Mouse (Mus musculus) liver, embryonic 12.5 days (tissue): ENCODE measurements around the gene Med13l. TPM values are rescaled to one million over a fixed set of nuclear protein-coding genes. Genes with fewer than 3 reads are reported as not detected.
A peak's percentile ranks its signal among the peaks of the same experiment; 100 is the strongest.

Experiments used
- ATAC-seq: fragments of 200-750 bp; cut with Nextera tagmentation; 2 replicates; pipeline ENCODE4 v1.8.0; 2017; ENCODE audit warnings: moderate number of reproducible peaks, mild to moderate bottlenecking, moderate library complexity
- H3K27ac ChIP-seq: fragments of 300-500 bp; sonication (generic); 2 replicates; pipeline ENCODE4 v1.5.1; 2016; ENCODE audit warnings: mild to moderate bottlenecking
- H3K27me3 ChIP-seq: fragments of 300-500 bp; sonication (generic); replicated peaks from 2 replicates; pipeline ENCODE4 v1.6.1; 2016; ENCODE audit warnings: mild to moderate bottlenecking, moderate library complexity
- H3K36me3 ChIP-seq: fragments of 300-500 bp; sonication (generic); 2 replicates; pipeline ENCODE4 v1.6.1; 2016; ENCODE audit warnings: mild to moderate bottlenecking, moderate library complexity
- H3K4me1 ChIP-seq: fragments of 300-500 bp; sonication (generic); 2 replicates; pipeline ENCODE4 v1.6.1; 2016
- H3K4me2 ChIP-seq: fragments of 300-500 bp; sonication (generic); 2 replicates; pipeline ENCODE4 v1.6.1; 2016; ENCODE audit warnings: mild to moderate bottlenecking, moderate library complexity
- H3K4me3 ChIP-seq: fragments of 300-500 bp; sonication (generic); 2 replicates; pipeline ENCODE4 v1.5.1; 2016; ENCODE audit warnings: mild to moderate bottlenecking, moderate library complexity
- H3K9ac ChIP-seq: fragments of 300-500 bp; sonication (generic); 2 replicates; pipeline ENCODE4 v1.6.1; 2016; ENCODE audit warnings: mild to moderate bottlenecking, moderate library complexity
- H3K9me3 ChIP-seq: fragments of 300-500 bp; sonication (generic); replicated peaks from 2 replicates; pipeline ENCODE4 v1.6.1; 2016; ENCODE audit warnings: mild to moderate bottlenecking, moderate library complexity
- WGBS: fragments of 180-500 bp; shearing (Covaris S2); methylation state at CpG from one replicate; pipeline ENCODE4 v1.1.7; 2016; ENCODE audit not compliant: insufficient replicate concordance; 5-methylcytosine and 5-hydroxymethylcytosine counted together
- polyA plus RNA-seq: library from polyadenylated mRNA; unstranded; fragments of >200 nt; fragmentation: Nextera tagmentation; extraction: Ambion mirVana; gene quantifications from 2 replicates; pipeline ENCODE4 v1.2.1, GENCODE M21; 2016

The Med13l gene
- polyA plus RNA-seq, 1 experiment from 2014 or later, result 13.0 TPM

DNA sequence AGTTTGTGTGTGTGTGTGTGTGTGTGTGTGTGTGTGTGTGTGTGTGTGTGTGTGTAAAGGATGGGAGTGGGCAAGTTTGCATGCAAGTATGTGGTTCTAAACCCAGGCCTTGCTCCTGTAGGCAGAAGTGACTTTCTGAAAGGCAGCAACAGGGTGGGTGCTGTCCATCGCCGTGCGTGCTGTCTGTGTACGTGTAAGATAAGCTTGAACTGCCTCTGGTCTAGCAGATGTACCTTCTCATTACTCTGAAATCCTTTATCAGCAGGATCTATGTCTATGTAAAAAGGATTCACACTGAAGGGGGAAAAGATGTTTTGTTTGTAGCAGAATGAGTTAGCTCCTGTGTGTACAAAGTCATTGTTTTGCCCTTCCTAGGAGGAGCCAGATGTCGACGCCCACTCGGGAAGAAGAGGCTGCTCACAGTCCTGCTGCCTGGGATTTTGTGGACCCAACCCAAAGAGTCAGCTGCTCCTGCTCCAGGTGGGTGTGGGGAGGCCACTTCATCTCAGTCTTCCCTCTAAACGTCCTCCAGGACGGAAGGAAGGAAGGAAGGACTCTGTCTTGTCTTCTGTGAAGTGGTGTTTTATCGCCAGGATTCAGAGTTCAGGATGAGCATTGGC lies 165.5 kb downstream of the Med13l start:
- no peaks in the 10 kb centered on the region for H3K9me3 ChIP-seq
- 50% methylated on average over 10 of the region's 10 CpGs for WGBS
- peaks cover 23% of the 10 kb centered on the region for H3K4me1 ChIP-seq
- H3K27me3 ChIP-seq, result no peaks in the 10 kb centered on the region
- ATAC-seq, result peak; percentile 91
- H3K27ac ChIP-seq, result peak overlapping the region; percentile 27; the same call in 1 of the 2 replicates
- peak overlapping the region; percentile 24; the same call in 1 of the 2 replicates for H3K9ac ChIP-seq
- no peak overlapping the region for H3K4me3 ChIP-seq
- H3K4me2 ChIP-seq, result peak overlapping the region; percentile 38
- peaks cover 96% of the 10 kb centered on the region for H3K36me3 ChIP-seq

DNA sequence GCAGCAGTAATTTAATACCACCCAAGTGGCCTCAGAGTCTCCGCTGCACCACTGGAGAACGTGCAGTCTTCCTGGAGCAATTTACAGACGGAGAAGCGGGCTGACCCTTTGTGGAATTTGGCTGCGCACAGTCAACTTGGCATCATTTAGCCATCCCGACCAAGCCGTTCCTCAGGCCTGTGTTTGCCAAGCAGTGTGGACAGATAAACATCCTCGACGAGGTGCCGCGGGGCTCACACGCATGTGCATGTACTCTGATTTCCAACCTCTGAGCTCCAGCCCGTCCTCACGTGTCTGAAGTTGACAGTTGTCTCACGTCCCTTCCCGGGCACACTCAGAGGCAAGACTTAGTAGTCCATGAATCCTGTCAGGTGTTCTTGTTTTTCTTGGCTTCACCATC lies 166.9 kb downstream of the Med13l start:
- ATAC-seq, result no peak
- Histone ChIP-seq H3K27me3 (no peaks in the 10 kb centered on the region), H3K4me3 (no peak overlapping the region), H3K36me3 (peaks cover 96% of the 10 kb centered on the region), H3K4me1 (peaks cover 23% of the 10 kb centered on the region), H3K4me2 (no peak overlapping the region), H3K9ac (no peak overlapping the region), H3K9me3 (no peaks in the 10 kb centered on the region), H3K27ac (no peak overlapping the region)
- WGBS, result 93% methylated on average over 16 of the region's 16 CpGs

DNA sequence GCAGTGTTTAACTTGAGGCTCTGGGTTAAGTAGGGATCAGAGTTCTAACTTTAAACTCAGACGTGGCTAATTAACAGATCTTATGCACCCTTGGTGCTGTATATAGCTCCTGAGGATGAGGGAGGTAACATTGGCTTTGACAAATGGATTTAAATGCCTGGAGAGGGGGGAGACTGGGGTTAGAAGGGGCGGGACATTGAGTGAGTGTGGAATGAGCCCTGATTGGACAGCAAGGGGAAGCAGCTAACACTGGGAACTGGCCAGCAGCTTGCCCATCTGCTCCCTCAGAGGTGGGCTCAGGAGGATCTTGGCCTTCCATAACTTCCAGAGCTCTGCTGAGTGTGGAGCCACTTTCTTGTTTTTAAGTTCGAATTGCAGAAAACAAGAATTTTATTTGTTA lies 171.7 kb downstream of the Med13l start:
- H3K27ac ChIP-seq, result no peak overlapping the region
- H3K9me3 ChIP-seq, result no peaks in the 10 kb centered on the region
- no peak overlapping the region for H3K4me3 ChIP-seq
- no peaks in the 10 kb centered on the region for H3K4me1 ChIP-seq
- no peak overlapping the region for H3K4me2 ChIP-seq
- 71% methylated on average over 3 of the region's 3 CpGs for WGBS
- ATAC-seq, result no peak
- peaks cover 98% of the 10 kb centered on the region for H3K36me3 ChIP-seq
- no peaks in the 10 kb centered on the region for H3K27me3 ChIP-seq
- no peak overlapping the region for H3K9ac ChIP-seq

DNA sequence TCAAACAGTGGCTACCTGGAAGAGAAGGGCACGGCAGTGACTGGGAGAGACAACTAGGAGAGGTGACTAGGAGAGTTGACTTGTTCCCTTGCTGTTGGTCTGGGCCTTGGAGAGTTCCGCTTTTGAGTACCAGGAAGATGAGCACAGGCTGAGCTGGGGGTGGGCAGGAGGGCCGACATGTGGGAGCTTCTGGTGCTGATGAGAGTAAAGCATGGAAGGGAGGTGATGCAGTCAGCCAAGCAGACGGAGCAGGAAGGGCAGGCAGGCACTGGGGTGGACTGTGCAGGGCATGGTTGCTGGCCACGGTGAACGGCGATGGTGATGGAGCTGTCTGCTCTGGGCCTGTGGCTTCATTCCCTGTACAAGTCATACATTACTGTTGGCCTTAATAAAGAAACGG lies 172.2 kb downstream of the Med13l start:
- WGBS, result 91% methylated on average over 8 of the region's 8 CpGs
- Histone ChIP-seq H3K36me3 (peaks cover 98% of the 10 kb centered on the region), H3K4me1 (no peaks in the 10 kb centered on the region), H3K9ac (no peak overlapping the region), H3K4me3 (no peak overlapping the region), H3K4me2 (no peak overlapping the region), H3K27me3 (no peaks in the 10 kb centered on the region), H3K27ac (no peak overlapping the region), H3K9me3 (no peaks in the 10 kb centered on the region)
- ATAC-seq, result no peak

DNA sequence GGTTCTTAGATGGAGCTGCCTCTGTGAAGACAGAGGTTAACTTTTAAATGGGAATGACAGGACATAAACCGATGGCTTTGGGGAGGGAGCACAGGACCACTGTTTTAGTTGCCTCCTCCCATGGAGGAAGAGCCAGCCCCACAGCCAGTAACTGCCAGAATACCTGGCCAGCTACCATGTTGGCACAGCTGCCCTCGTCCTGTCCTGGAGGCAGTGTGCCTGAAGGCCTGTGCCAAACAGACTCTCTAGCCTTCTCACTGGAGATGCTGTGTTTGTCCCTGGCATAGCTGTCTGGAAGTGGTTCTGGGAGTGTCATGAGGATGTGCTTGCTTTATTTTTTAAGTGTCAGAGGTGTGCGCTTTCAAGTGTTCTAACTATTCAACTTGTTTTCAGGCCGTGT lies 173.1 kb downstream of the Med13l start:
- Histone ChIP-seq H3K27ac (no peak overlapping the region), H3K9ac (no peak overlapping the region), H3K4me1 (no peaks in the 10 kb centered on the region), H3K4me3 (no peak overlapping the region), H3K36me3 (peaks cover 98% of the 10 kb centered on the region), H3K27me3 (no peaks in the 10 kb centered on the region), H3K4me2 (no peak overlapping the region), H3K9me3 (no peaks in the 10 kb centered on the region)
- no peak for ATAC-seq
- 88% methylated on average over 4 of the region's 4 CpGs for WGBS

DNA sequence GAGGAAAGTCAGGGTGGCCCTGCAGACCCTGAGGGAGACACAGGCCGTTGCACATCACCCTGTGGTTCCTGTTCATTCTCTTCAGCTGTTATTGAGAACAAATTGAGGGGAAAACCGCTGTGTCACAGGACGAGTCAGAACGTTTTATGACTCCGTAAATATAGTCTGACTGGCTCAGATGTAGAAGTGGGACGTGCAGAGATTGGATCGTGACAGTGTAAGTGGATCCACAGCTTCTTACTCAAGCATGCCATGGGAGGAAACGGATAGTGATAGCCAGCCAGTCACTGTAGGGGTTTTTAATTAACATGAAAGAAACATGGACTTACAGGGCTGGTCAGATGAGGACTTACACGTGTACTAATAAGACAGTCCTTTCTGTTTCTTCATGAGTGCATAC lies 174.0 kb downstream of the Med13l start:
- H3K9ac ChIP-seq, result no peak overlapping the region
- H3K4me3 ChIP-seq, result no peak overlapping the region
- H3K27me3 ChIP-seq, result no peaks in the 10 kb centered on the region
- H3K4me2 ChIP-seq, result no peak overlapping the region
- no peaks in the 10 kb centered on the region for H3K9me3 ChIP-seq
- H3K27ac ChIP-seq, result no peak overlapping the region
- H3K36me3 ChIP-seq, result peaks cover 98% of the 10 kb centered on the region
- H3K4me1 ChIP-seq, result no peaks in the 10 kb centered on the region
- 85% methylated on average over 9 of the region's 9 CpGs for WGBS
- no peak for ATAC-seq

DNA sequence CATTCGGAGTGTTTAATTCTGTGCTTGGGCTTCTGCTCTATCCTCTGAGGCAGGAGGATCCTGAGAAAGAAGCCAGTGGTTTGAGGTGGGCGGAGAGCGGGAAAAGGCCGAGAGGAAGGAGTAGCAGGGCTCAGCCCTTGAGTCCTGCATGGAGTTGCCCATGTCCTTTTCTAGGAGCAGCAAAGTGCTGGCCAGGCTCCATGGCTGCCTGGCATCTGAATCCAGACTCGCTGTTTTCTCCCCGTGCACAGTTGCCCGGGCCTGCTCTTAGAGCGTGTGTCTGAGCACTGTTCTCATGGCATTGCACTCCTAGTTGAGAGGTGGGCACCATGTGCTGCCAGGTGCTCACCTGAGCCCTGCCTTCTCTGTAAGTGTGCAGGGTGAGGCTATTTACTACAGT lies 175.3 kb downstream of the Med13l start:
- no peaks in the 10 kb centered on the region for H3K4me1 ChIP-seq
- H3K9ac ChIP-seq, result no peak overlapping the region
- H3K27ac ChIP-seq, result no peak overlapping the region
- H3K36me3 ChIP-seq, result peaks cover 98% of the 10 kb centered on the region
- whole genome bisulfite sequencing, result 90% methylated on average over 8 of the region's 8 CpGs
- no peak overlapping the region for H3K4me2 ChIP-seq
- no peaks in the 10 kb centered on the region for H3K27me3 ChIP-seq
- no peak for ATAC-seq
- no peak overlapping the region for H3K4me3 ChIP-seq
- no peaks in the 10 kb centered on the region for H3K9me3 ChIP-seq

DNA sequence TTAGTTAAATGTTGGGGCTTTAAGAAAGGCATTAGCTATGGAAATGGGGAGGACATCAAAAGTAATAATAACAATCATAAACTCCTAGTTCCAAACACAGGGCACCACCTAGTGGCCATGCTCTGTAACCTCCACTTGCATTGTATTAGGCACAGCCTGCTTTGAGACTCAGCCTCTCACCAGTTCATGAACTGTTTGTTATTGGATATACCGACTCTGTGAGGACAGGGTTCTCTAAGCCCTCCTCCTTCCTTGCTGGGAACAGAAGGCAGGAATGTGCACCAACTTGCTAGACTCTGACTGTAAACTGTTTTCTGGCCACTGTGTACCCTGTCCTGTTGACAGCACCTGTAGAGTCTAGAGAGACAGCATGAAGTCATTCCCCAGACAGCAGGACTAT lies 177.1 kb downstream of the Med13l start:
- no peaks in the 10 kb centered on the region for H3K27me3 ChIP-seq
- no peaks in the 10 kb centered on the region for H3K9me3 ChIP-seq
- H3K27ac ChIP-seq, result no peak overlapping the region
- H3K4me2 ChIP-seq, result no peak overlapping the region
- 48% methylated on average over 1 of the region's 1 CpGs for WGBS
- peaks cover 99% of the 10 kb centered on the region for H3K36me3 ChIP-seq
- no peaks in the 10 kb centered on the region for H3K4me1 ChIP-seq
- ATAC-seq, result no peak
- H3K4me3 ChIP-seq, result no peak overlapping the region
- no peak overlapping the region for H3K9ac ChIP-seq

DNA sequence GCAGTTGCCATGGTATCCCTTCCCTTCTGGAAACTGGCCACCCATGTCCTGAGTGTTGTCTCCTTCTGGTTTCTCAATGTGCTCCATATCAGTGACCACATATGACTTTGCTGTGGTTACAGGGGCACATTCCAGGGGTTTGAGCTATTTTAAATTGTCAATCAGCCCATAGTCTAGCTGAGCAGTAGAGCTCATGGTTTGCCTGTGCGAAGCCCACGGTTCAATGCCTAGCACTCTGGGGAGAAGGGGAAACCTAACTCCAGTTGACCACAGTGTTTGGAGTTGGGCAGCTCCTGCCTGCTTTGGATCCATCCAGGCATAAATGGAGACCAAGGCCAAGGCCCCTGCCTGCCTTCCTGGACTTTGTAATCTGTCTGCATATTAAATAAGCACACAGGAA lies 182.6 kb downstream of the Med13l start:
- Histone ChIP-seq H3K27ac (no peak overlapping the region), H3K9ac (no peak overlapping the region), H3K4me2 (no peak overlapping the region), H3K4me3 (no peak overlapping the region), H3K27me3 (no peaks in the 10 kb centered on the region), H3K9me3 (no peaks in the 10 kb centered on the region), H3K4me1 (no peaks in the 10 kb centered on the region), H3K36me3 (peaks cover 100% of the 10 kb centered on the region)
- WGBS, result 71% methylated on average over 2 of the region's 2 CpGs
- no peak for ATAC-seq

DNA sequence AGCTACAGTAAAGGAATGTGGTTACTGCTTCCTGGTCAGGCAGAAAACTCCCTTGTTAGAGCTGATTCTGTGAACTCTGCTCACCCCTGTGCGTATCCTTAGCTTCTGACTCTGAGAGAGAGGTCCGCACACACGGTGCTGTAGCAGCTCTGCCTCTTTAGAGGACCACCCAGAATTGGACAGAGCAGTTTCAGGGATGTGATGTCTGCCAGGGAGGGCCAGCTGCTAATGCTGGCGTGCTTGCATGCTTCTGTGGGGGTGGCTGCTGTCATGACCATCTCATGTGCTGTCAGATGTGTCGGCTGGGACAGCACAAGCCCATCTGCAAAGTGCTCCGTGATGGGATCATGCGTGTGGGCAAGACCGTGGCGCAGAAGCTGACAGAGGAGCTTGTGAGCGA lies 186.5 kb downstream of the Med13l start:
- H3K27me3 ChIP-seq, result no peaks in the 10 kb centered on the region
- H3K36me3 ChIP-seq, result peaks cover 100% of the 10 kb centered on the region
- H3K4me3 ChIP-seq, result no peak overlapping the region
- WGBS, result 91% methylated on average over 10 of the region's 10 CpGs
- H3K4me2 ChIP-seq, result no peak overlapping the region
- no peak overlapping the region for H3K27ac ChIP-seq
- no peaks in the 10 kb centered on the region for H3K4me1 ChIP-seq
- H3K9me3 ChIP-seq, result no peaks in the 10 kb centered on the region
- no peak overlapping the region for H3K9ac ChIP-seq
- no peak for ATAC-seq

DNA sequence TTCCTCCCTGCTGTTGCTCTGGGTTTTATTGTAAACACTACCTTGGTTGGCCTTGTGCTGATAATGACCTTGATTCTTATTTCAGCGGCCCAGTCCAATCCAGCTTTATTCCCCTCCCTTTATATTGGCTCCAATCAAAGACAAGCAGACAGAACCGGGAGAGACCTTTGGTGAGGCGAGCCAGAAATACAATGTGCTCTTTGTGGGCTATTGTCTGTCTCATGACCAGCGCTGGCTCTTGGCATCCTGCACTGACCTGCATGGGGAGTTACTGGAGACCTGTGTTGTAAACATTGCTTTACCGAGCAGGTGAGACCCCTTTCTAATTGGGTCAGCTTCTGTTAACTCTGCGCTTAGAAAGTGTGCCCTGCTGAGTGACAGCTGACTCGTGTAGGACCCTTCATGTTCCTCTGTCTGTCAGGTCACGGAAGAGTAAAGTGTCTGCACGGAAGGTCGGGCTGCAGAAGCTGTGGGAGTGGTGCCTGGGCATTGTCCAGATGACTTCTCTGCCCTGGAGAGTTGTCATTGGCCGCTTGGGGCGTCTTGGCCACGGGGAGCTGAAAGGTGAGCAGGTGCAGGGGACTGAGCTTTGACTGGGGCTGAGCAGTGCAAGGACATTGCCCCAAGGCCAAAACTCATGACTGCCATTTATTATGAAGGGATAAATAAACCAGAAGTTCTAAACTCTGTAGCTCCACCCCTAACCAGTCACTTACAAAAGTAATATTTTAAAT lies 191.1 kb downstream of the Med13l start:
- ATAC-seq, result no peak
- H3K9ac ChIP-seq, result no peak overlapping the region
- H3K36me3 ChIP-seq, result peaks cover 100% of the 10 kb centered on the region
- H3K27ac ChIP-seq, result no peak overlapping the region
- no peaks in the 10 kb centered on the region for H3K27me3 ChIP-seq
- H3K4me3 ChIP-seq, result no peak overlapping the region
- no peaks in the 10 kb centered on the region for H3K9me3 ChIP-seq
- WGBS, result 85% methylated on average over 13 of the region's 13 CpGs
- no peaks in the 10 kb centered on the region for H3K4me1 ChIP-seq
- H3K4me2 ChIP-seq, result no peak overlapping the region

DNA sequence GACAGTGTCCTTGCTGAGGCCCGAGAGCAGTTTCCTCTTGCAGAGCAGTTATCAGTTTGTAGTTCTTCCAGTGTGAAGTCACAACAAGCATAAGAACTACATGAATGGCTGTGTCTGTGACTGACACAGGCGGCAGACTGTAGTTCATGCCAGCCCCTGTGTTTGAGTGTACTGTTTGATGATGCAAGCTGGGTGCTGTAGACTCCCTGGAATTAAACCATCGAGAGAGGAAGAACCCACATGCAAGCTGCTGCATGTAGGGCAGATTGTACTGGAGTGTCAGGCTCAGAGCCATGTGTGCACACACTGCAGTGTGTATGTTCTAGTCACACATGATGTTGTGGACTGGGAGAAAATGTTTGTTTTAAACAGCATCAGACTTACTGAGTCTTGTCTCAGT lies 192.4 kb downstream of the Med13l start:
- no peaks in the 10 kb centered on the region for H3K9me3 ChIP-seq
- no peak overlapping the region for H3K27ac ChIP-seq
- WGBS, result 82% methylated on average over 3 of the region's 3 CpGs
- ATAC-seq, result no peak
- no peaks in the 10 kb centered on the region for H3K4me1 ChIP-seq
- peaks cover 100% of the 10 kb centered on the region for H3K36me3 ChIP-seq
- H3K4me3 ChIP-seq, result no peak overlapping the region
- no peak overlapping the region for H3K4me2 ChIP-seq
- no peaks in the 10 kb centered on the region for H3K27me3 ChIP-seq
- H3K9ac ChIP-seq, result no peak overlapping the region
